Mouse (Mus musculus): Measurements from ENCODE around the gene Gm10309.

DNA sequence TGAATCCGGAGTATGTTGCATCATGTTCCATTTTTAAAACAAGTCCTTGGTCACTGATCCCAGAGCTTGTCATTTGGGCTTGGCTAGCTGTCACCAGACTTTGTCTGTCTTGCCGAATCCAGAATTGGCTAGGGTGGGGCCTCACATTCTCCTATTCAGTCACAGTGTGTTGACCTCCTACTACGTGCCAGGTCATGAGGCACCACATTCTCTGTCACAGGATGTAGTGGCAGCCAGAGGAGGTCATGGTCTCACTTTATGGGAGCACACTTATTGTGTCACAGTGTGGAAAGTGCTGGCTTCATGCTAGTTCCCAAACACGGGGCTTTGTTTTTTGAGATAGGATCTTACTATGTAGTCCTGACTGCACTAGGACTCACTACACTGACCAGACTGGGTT is 3.6 kb downstream of the Gm10309 start:
- TF ChIP-seq CTCF (IDR thresholded peaks at IDR 0.05; ENCODE audit: extremely low read depth, insufficient read depth, insufficient read length, insufficient replicate concordance), result no peak
- no peak for TF ChIP-seq POLR2A (IDR thresholded peaks at IDR 0.05; ENCODE audit: low read depth, low read length)

Measured in spleen, adult 2 months (tissue).